Mouse (Mus musculus) gastrocnemius, postnatal 25 days (tissue): ENCODE data around the gene Cc2d1a. TPM values are rescaled to one million over a fixed set of nuclear protein-coding genes. Genes with fewer than 3 reads are reported as not detected.

Source experiments
- DNase-seq: peaks from one replicate; pipeline ENCODE4 v3.0.0; 2022
- microRNA-seq, 2 experiments: library from miRNA; unstranded; fragments of <30 nt; microRNA quantifications; one replicate each; pipeline ENCODE4 v1.2.0; 2021; ENCODE audit warnings: borderline replicate concordance in 2 of 2
- total RNA-seq, 2 experiments: library from RNA; stranded (reverse); gene quantifications; 1 replicate in 1 of 2; 2 replicates in 1 of 2; pipeline ENCODE4 v1.2.3; 2021

Cc2d1a gene
- total RNA-seq, 2 experiments from 2014 or later: 13.7 to 13.8 TPM

DNA sequence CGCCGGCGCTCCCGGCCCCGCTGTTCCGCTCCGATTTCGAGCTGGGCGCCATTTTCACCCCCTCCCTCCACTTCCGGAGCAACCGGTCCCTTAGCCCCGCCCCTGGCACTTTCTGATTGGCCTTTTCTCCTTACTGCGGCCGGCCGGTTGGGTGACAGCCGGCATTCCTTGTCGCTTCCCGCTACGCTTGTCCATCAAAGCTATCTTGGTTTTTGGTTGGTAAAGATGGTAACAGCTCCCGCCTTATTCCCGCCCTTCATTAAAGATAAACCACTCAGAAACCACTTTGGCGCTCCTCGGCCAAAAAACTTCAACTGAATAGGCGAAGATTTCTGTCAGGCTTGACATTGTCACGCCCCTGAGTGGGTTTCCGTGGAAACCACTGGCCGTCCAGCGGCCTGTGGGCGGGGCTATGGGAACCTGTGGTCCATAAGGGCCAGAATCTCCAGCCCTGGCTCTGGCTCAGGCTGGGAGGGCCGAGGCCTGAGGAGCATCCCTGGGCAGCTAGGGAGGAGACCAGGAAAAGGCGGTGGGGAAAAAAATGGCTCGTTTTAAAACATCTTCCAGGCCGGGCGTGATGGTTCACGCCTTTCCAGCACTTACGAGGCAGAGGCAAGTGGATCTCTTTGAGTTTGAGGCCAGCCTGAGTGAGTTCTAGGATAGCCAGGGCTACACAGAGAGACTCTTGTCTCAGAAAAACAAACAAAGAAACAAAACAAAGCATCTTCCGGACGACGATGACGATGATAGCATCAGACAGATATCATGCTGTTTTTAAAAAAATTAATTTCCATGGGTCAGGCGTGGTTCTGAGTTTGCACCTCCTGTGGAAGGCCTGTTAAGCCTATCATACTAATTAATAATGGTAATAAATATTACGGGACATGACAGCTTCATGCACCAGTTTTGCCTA, 42.8 kb downstream of the Cc2d1a start, which contains the start of gene Dcaf15:
Gene Dcaf15, minus strand, starts transcription at position 72 of the 913 bp plus-strand sequence.
- DNase-seq: peak; percentile 98

- no peak for DNase-seq
Measured at GRCm38 (mm10) chr8:84104221-84104620, 43.5 kb downstream of the Cc2d1a start.

DNA sequence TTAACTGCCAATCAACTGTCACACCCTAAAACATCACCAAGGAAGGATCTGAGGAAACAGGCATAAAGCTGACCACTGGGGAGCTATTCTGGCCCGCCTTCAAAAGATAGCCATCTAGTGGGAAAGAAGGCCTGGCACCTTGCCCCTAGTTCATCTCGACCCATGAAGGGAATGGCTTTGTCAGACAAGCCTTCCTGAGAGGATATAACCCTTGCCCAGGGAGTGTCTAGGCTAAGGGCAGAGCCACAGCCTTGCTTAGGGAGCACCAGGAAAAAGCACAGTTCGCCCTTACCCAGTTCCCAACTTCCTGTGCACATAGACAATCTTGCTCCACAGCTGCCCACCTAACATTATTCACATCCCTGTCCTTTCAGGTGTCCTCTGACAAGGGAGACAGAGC, 44.1 kb downstream of the Cc2d1a start:
- no peak for DNase-seq

DNA sequence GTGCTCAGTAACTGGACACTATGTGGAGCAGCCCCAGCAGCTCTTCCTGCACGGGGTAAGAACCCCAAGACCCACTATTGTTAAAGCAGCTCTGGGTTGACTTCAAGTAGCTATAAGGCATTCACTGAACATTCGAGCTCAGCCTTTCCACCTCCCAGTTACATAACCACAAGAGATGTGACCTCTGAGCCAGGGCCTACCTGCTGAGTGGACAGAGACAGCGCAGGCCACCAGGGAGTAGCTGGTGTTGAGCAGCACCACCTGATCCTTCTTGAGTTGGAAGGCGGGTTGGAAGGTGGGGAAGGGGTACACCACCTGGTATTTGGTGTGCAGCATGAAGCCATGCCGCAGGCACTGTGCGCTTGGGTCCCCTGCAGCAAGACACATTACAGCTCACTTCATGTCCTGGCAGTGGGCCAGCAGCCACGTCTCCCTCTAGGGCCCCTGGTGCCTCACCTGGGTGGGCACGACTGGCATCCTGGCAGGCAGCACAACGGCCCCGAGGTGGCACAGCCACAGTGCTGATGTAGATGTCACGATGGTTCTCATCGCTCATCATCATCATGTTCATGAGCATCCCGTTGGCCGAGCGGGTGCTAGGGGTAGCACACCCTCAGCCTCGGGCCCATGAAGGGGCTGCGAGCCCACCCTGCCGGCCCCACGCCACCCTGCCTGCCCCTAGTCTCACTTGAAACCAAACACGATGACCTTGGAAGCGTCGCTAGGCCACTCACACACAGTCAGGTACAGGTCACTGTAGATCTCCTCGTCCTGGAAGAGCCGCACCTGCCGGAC, 46.1 kb downstream of the Cc2d1a start:
- no peak for DNase-seq

GRCm38 (mm10) chr8:84098376-84098775, 49.4 kb downstream of the Cc2d1a start:
- no peak for DNase-seq

GRCm38 (mm10) chr8:84096061-84096460, 51.7 kb downstream of the Cc2d1a start:
- no peak for DNase-seq

DNA sequence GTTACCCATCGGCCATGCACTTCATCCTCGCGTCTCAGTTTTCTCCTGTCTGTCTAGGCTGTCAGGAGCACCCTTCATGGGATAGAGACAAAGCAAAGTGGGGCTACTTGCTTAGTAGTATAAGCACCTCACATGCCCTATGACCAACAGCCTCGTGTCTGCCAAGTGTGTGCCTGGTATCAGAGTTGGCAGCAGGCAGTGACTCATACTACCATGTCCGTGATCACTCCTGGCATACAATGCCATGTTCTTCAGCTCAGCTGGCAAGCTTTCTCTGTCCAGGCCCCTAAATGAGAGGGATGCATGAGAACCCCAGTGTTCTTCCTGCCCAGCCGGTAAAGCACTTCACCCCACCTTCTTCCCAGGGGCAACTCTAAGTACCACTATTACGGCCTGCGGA, 57.2 kb downstream of the Cc2d1a start:
- DNase-seq: no peak

GRCm38 (mm10) chr8:84089277-84089676, 58.5 kb downstream of the Cc2d1a start:
- no peak for DNase-seq

- DNase-seq: no peak
Measured at GRCm38 (mm10) chr8:84087821-84088220, 59.9 kb downstream of the Cc2d1a start.

DNA sequence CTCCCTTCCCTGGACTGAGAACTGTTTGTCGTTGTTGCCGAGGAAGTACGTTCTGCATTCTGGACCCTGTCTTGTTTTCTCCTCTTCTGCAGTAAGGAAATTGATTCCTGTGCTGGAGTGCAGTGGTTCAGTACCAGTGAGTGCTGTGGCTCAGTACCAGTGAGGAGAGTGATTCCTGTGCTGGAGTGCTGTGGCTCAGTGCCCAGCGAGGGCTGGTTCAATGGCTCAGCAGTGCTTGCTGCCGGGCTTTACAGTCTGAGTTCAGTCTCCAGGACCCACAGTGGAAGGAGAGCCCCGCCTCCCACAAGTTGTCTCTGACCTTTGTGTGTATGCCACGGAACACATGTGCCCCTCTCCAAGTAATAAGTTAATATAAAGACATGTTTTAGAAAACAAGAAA, 60.6 kb downstream of the Cc2d1a start:
- DNase-seq: no peak

DNA sequence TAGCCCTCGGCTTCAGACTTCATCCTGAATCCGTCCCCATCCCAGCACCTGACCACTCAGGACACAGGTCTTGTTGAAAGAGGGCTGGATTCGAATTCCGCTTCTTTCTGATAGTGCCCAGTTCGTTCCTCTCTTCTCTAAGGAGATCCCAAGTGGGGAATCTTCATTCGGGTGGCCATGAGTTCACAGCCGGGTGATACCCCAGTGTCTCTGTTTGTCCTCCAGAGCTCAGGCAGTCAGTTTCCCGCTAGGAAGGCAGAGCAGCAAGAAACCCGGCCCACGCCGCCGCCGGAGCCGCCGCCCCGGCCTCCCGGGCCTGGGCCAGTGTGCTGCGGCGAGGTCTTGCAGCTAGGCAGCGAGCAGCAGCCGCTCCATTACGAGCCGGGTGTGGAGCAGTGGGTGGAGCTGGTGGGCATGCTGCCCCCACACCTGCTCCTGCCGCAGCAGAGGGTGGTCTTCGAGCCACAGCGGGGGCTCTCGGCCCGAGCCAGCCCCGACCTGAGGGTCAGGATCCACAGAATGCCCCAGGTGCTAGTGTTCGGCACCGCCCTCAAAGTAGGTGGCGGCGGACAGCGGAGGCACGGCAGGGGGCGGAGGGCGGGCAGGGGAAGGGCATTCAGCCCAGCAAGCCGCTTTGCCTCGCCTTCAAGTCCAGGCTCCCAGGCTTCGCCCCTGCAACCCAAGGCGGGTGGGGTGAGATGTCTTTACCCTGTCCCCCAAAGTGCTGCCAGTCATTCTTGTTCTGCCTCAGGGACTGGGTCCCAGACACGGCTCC, 63.2 kb downstream of the Cc2d1a start:
- no peak for DNase-seq

DNA sequence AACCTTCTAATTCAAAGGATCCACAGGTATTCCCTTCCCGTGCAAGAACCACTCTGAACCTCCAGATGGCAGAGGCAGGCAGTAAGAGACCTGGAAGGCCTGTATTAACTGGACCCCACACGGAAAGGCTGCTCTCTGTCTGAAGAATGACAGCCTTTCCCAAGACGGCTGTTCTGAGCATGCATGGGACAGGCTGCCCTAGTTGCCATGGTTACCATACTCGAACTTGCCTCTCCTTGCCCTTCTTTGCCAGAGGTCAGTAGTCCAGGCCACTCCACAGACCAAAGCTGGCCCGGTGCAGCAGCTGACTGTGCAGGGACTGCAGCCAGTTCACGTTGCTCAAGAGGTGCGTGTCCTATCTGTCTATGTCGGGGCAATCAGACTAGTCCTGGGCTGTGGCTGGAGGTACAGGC, 63.9 kb downstream of the Cc2d1a start:
- DNase-seq: peak; percentile 64

Small RNAs within 50 kb of the gene (microRNA-seq; reads per million reads assigned to microRNA genes)
- gene Gm25110 (0 reads per million in 2 experiments), gene Mir181c (624 to 1,066 reads per million in 2 experiments), gene Mir181d (641 to 678 reads per million in 2 experiments), gene Mir709 (0 reads per million in 2 experiments)

Other genes with a start within 250 kb of the Cc2d1a start
- 10 to 100 TPM; 23.7 to 26.0 TPM for gene Adgrl1, start 247.8 kb downstream of the Cc2d1a start, total RNA-seq
- gene Gm10644, start 192.7 kb downstream of the Cc2d1a start, total RNA-seq: under 1 TPM; 0.24 to 0.26 TPM
- under 1 TPM; 0.54 to 0.96 TPM for gene Asf1b, start 192.4 kb downstream of the Cc2d1a start, total RNA-seq
- 100 to 1,000 TPM; 163 to 177 TPM for gene Prkaca, start 174.9 kb downstream of the Cc2d1a start, total RNA-seq
- gene Samd1, start 150.3 kb downstream of the Cc2d1a start, total RNA-seq: 10 to 100 TPM; 15.6 to 16.7 TPM
- under 1 TPM; 0.33 to 0.35 TPM for gene 1700067K01Rik, start 146.4 kb downstream of the Cc2d1a start, total RNA-seq
- gene 2210011C24Rik, start 135.8 kb downstream of the Cc2d1a start, total RNA-seq: 1 to 10 TPM; 3.3 to 5.9 TPM
- under 1 TPM; 0.26 to 0.32 TPM for gene Palm3, start 126.5 kb downstream of the Cc2d1a start, total RNA-seq
- gene Il27ra, start 105.3 kb downstream of the Cc2d1a start, total RNA-seq: 1 to 10 TPM in 1 of 2 experiments, under 1 TPM in 1; 0.69 to 1.2 TPM
- gene Rln3, start 102.9 kb downstream of the Cc2d1a start, total RNA-seq: not detected
- 1 to 10 TPM; 1.3 to 1.6 TPM for gene Gm10643, start 82.8 kb downstream of the Cc2d1a start, total RNA-seq
- gene Rfx1, start 81.1 kb downstream of the Cc2d1a start, total RNA-seq: 1 to 10 TPM; 3.6 to 4.4 TPM
- gene Dcaf15, start 43.2 kb downstream of the Cc2d1a start, total RNA-seq: 1 to 10 TPM; 3.9 to 5.3 TPM
- gene Podnl1, start 21.9 kb downstream of the Cc2d1a start, total RNA-seq: not detected
- not detected for gene 4930432K21Rik, start 89 bp upstream of the Cc2d1a start, total RNA-seq
- gene Nanos3, start 37.3 kb upstream of the Cc2d1a start, total RNA-seq: not detected
- 1 to 10 TPM; 6.2 to 6.3 TPM for gene Zswim4, start 89.1 kb upstream of the Cc2d1a start, total RNA-seq
- 100 to 1,000 TPM; 174 to 185 TPM for gene D8Ertd738e, start 101.8 kb upstream of the Cc2d1a start, total RNA-seq
- 10 to 100 TPM; 10.1 to 16.5 TPM for gene Mri1, start 109.4 kb upstream of the Cc2d1a start, total RNA-seq
- 1 to 10 TPM; 6.8 to 7.7 TPM for gene Ccdc130, start 122.4 kb upstream of the Cc2d1a start, total RNA-seq
- 1 to 10 TPM; 3.8 to 3.9 TPM for gene Cacna1a, start 240.5 kb upstream of the Cc2d1a start, total RNA-seq